Mouse (Mus musculus) small intestine, adult 2 months (tissue): ENCODE data around the gene Panx3.

Source experiments
- CTCF ChIP-seq: fragments of 200-500 bp; IDR thresholded peaks from 2 replicates; pipeline ENCODE4 v1.5.1; 2012; ENCODE audit warnings: low read depth, mild to moderate bottlenecking, control low read depth, inconsistent platforms, low read length, moderate library complexity, mixed read lengths; ENCODE audit not compliant: insufficient replicate concordance, insufficient read length; ENCODE audit errors: extremely low read depth
- POLR2A ChIP-seq: fragments of 200-500 bp; IDR thresholded peaks from 2 replicates; pipeline ENCODE4 v1.6.1; 2012; ENCODE audit warnings: low read depth, mild to moderate bottlenecking, control low read depth, inconsistent platforms, low read length, moderate library complexity

GRCm38 (mm10) chr9:37669115-37669514 lies at the start of gene Panx3:
- no peak for TF ChIP-seq CTCF
- no peak for TF ChIP-seq POLR2A
